Mouse (Mus musculus) intestine, embryonic 15.5 days (tissue): ENCODE measurements at regions not wholly inside any gene's neighbourhood (a gene's known extent, or its start where the extent isn't known, plus 50 kb on each side); places are given as distances from the start of the nearest gene placed in this dataset.

Experiments used
- ATAC-seq: fragments of 200-750 bp; cut with Nextera tagmentation; 2 replicates; pipeline ENCODE4 v1.8.0; 2017; ENCODE audit warnings: moderate TSS enrichment, moderate library complexity
- H3K27ac ChIP-seq: fragments of 300-500 bp; sonication (generic); 2 replicates; pipeline ENCODE4 v1.5.1; 2015; ENCODE audit warnings: mild to moderate bottlenecking, inconsistent platforms
- H3K27me3 ChIP-seq: fragments of 300-500 bp; sonication (generic); replicated peaks from 2 replicates; pipeline ENCODE4 v1.6.1; 2015; ENCODE audit warnings: inconsistent platforms
- H3K36me3 ChIP-seq: fragments of 300-500 bp; sonication (generic); 2 replicates; pipeline ENCODE4 v1.6.1; 2015; ENCODE audit warnings: inconsistent platforms
- H3K4me1 ChIP-seq: fragments of 300-500 bp; sonication (generic); replicated peaks from 2 replicates; pipeline ENCODE4 v1.6.1; 2015; ENCODE audit warnings: inconsistent platforms
- H3K4me2 ChIP-seq: fragments of 300-500 bp; sonication (generic); replicated peaks from 2 replicates; pipeline ENCODE4 v1.6.1; 2015; ENCODE audit warnings: mild to moderate bottlenecking, inconsistent platforms
- H3K4me3 ChIP-seq: fragments of 300-500 bp; sonication (generic); replicated peaks from 2 replicates; pipeline ENCODE4 v1.5.1; 2015; ENCODE audit warnings: inconsistent platforms
- H3K9ac ChIP-seq: fragments of 300-500 bp; sonication (generic); 2 replicates; pipeline ENCODE4 v1.6.1; 2015; ENCODE audit warnings: inconsistent platforms
- H3K9me3 ChIP-seq: fragments of 300-500 bp; sonication (generic); 2 replicates; pipeline ENCODE4 v1.6.1; 2016; ENCODE audit warnings: inconsistent platforms
- WGBS: fragments of 180-500 bp; shearing (Covaris S2); methylation state at CpG from one replicate; pipeline ENCODE4 v1.1.7; 2015; 5-methylcytosine and 5-hydroxymethylcytosine counted together

DNA sequence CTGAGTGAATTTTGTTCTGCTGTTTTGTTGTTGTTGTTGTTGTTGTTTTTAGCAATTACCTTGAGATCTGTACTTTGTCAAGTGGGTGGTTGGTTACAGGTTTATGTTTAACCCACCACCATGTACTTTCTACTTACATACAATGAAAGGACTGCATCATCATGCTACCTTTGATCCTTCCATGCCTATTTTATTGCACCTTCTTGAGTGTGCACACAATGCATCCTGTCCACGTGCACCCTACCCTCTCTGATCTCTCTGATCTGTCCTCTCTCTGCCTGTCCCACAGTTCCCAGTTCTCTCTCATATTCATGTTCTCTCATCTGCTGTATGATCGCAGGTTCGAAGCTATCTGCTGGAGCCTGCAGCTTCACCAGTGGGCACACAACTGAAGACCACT, 59.9 kb upstream of the Gas1 start:
- peak; percentile 65; the same call in 1 of the 2 replicates for ATAC-seq
- Histone ChIP-seq H3K27ac (no peak overlapping the region), H3K9me3 (no peaks in the 10 kb centered on the region), H3K4me3 (no peak overlapping the region), H3K9ac (no peak overlapping the region), H3K36me3 (no peaks in the 10 kb centered on the region), H3K4me2 (no peak overlapping the region), H3K27me3 (no peaks in the 10 kb centered on the region), H3K4me1 (no peaks in the 10 kb centered on the region)
- WGBS, result 80% methylated on average over 3 of the region's 3 CpGs

- no peak overlapping the region for H3K9ac ChIP-seq
- WGBS, result 27% methylated on average over 8 of the region's 8 CpGs
- no peaks in the 10 kb centered on the region for H3K36me3 ChIP-seq
- H3K9me3 ChIP-seq, result no peaks in the 10 kb centered on the region
- H3K4me1 ChIP-seq, result peaks cover 7% of the 10 kb centered on the region; the same call in 1 of the 2 replicates
- no peak overlapping the region for H3K4me2 ChIP-seq
- H3K27ac ChIP-seq, result peak overlapping the region; percentile 56
- ATAC-seq, result peak; percentile 80
- H3K27me3 ChIP-seq, result no peaks in the 10 kb centered on the region
- H3K4me3 ChIP-seq, result no peak overlapping the region
Observed at GRCm38 (mm10) chr13:60242447-60243109, 65.4 kb upstream of the Gas1 start.

- H3K27ac ChIP-seq, result peak overlapping the region; percentile 56
- peak; percentile 53 for ATAC-seq
- no peak overlapping the region for H3K4me3 ChIP-seq
- no peaks in the 10 kb centered on the region for H3K36me3 ChIP-seq
- H3K9ac ChIP-seq, result no peak overlapping the region
- WGBS, result 20% methylated on average over 4 of the region's 4 CpGs
- no peaks in the 10 kb centered on the region for H3K27me3 ChIP-seq
- H3K4me1 ChIP-seq, result peaks cover 7% of the 10 kb centered on the region; the same call in 1 of the 2 replicates
- no peak overlapping the region for H3K4me2 ChIP-seq
- no peaks in the 10 kb centered on the region for H3K9me3 ChIP-seq
Observed at GRCm38 (mm10) chr13:60243110-60243481, 65.9 kb upstream of the Gas1 start.

- Histone ChIP-seq H3K27ac (peak overlapping the region; percentile 46; the same call in 1 of the 2 replicates), H3K27me3 (no peaks in the 10 kb centered on the region), H3K4me1 (0 out of 2 replicates have a peak, but pooled peaks cover 3% of the 10 kb centered on the region), H3K4me2 (no peak overlapping the region), H3K36me3 (no peaks in the 10 kb centered on the region), H3K9ac (no peak overlapping the region), H3K4me3 (no peak overlapping the region), H3K9me3 (no peaks in the 10 kb centered on the region)
- no peak for ATAC-seq
- WGBS, result 48% methylated on average over 7 of the region's 7 CpGs
Observed at GRCm38 (mm10) chr13:60255162-60255561, 78.0 kb upstream of the Gas1 start.

DNA sequence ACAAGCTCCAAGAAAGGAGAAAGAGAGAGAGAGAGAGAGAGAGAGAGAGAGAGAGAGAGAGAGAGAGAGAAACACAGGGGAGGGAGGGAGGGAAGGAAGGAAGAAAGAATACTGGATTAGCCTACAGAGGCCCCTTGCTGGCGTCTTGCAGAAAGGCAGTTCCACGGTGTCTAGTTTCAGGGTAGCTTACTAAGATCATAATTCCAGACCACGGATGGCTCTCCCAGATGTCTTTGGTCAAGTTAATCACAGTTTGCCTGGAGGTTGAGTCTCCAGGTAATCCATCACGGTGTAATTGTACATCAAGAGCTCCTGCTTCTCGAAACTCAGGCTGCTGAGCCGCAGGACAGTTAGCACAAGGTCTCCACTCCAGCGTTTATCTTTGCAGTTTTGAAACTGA, 78.5 kb upstream of the Gas1 start:
- peak overlapping the region; percentile 46; the same call in 1 of the 2 replicates for H3K27ac ChIP-seq
- ATAC-seq, result peak; percentile 67
- no peak overlapping the region for H3K4me2 ChIP-seq
- no peaks in the 10 kb centered on the region for H3K36me3 ChIP-seq
- H3K27me3 ChIP-seq, result no peaks in the 10 kb centered on the region
- H3K4me3 ChIP-seq, result no peak overlapping the region
- H3K4me1 ChIP-seq, result 0 out of 2 replicates have a peak, but pooled peaks cover 3% of the 10 kb centered on the region
- H3K9me3 ChIP-seq, result no peaks in the 10 kb centered on the region
- no peak overlapping the region for H3K9ac ChIP-seq
- 29% methylated on average over 7 of the region's 7 CpGs for WGBS

GRCm38 (mm10) chr13:60256997-60257396, 79.8 kb upstream of the Gas1 start:
- WGBS, result 41% methylated on average over 8 of the region's 8 CpGs
- no peaks in the 10 kb centered on the region for H3K9me3 ChIP-seq
- no peaks in the 10 kb centered on the region for H3K36me3 ChIP-seq
- no peaks in the 10 kb centered on the region for H3K27me3 ChIP-seq
- H3K4me3 ChIP-seq, result no peak overlapping the region
- 0 out of 2 replicates have a peak, but pooled peaks cover 6% of the 10 kb centered on the region for H3K4me1 ChIP-seq
- ATAC-seq, result no peak
- no peak overlapping the region for H3K9ac ChIP-seq
- H3K4me2 ChIP-seq, result no peak overlapping the region
- peak overlapping the region; percentile 5; the same call in 1 of the 2 replicates for H3K27ac ChIP-seq

DNA sequence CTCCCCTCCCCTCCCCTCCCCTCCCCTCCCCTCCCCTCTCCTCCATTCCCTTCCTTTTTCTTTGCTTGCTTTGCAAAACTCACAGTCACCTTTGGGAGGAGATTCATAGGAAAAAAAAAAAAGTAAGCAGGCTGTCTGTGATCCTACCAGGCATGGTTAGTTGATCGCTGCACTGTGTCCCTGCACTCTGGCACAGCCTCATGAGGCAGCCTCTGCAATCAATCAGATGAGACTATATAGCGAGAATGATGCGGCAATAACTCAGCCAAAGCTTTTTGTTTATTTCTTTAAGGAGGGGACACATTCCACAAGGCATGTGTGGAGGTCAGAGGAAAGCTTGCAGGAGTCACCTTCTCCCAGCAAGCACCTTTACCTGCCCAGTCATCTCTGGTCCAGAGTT, 80.7 kb upstream of the Gas1 start:
- H3K4me1 ChIP-seq, result 0 out of 2 replicates have a peak, but pooled peaks cover 9% of the 10 kb centered on the region
- no peaks in the 10 kb centered on the region for H3K9me3 ChIP-seq
- 28% methylated on average over 3 of the region's 3 CpGs for WGBS
- no peak overlapping the region for H3K4me3 ChIP-seq
- no peak overlapping the region for H3K4me2 ChIP-seq
- H3K36me3 ChIP-seq, result no peaks in the 10 kb centered on the region
- H3K9ac ChIP-seq, result no peak overlapping the region
- no peaks in the 10 kb centered on the region for H3K27me3 ChIP-seq
- no peak overlapping the region for H3K27ac ChIP-seq
- ATAC-seq, result no peak

DNA sequence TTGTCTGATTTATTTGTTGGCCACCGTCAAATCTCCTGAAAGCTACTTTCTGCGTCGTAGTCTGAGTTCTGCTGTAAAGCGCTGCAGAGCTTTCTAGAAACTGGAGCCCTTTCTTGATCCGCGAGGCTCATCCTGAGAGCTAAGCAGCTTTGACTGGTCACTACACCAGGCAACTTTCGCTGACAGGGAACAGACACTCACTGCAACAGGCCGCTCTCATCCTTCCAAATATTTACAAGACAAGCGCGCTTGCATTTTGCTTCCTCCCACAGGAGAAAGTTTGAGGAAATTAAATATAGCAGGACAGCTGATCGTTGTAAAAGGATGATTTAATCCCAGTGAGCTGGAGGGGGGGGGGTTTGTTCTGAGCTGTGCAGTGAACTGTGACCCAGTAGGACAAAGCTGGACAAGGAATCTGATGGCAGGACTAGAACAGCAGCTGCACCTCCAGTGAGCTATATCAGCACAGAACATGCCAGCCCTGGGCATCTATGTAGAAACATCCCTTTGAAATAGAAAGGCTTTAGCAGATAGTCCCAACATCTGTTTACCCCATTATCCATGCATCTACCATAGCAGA, 85.4 kb upstream of the Gas1 start:
- Histone ChIP-seq H3K4me1 (peaks cover 8% of the 10 kb centered on the region; the same call in 1 of the 2 replicates), H3K4me3 (no peak overlapping the region), H3K9me3 (no peaks in the 10 kb centered on the region), H3K36me3 (no peaks in the 10 kb centered on the region), H3K9ac (no peak overlapping the region), H3K27me3 (no peaks in the 10 kb centered on the region), H3K27ac (peak overlapping the region; percentile 75), H3K4me2 (no peak overlapping the region)
- ATAC-seq, result peak; percentile 67
- WGBS, result 39% methylated on average over 11 of the region's 11 CpGs

GRCm38 (mm10) chr13:60264504-60264903, 87.3 kb upstream of the Gas1 start:
- no peak overlapping the region for H3K4me3 ChIP-seq
- no peak overlapping the region for H3K27ac ChIP-seq
- H3K9me3 ChIP-seq, result no peaks in the 10 kb centered on the region
- 93% methylated on average over 4 of the region's 4 CpGs for WGBS
- no peak for ATAC-seq
- no peak overlapping the region for H3K4me2 ChIP-seq
- no peaks in the 10 kb centered on the region for H3K36me3 ChIP-seq
- no peak overlapping the region for H3K9ac ChIP-seq
- peaks cover 16% of the 10 kb centered on the region; the same call in 1 of the 2 replicates for H3K4me1 ChIP-seq
- H3K27me3 ChIP-seq, result no peaks in the 10 kb centered on the region

DNA sequence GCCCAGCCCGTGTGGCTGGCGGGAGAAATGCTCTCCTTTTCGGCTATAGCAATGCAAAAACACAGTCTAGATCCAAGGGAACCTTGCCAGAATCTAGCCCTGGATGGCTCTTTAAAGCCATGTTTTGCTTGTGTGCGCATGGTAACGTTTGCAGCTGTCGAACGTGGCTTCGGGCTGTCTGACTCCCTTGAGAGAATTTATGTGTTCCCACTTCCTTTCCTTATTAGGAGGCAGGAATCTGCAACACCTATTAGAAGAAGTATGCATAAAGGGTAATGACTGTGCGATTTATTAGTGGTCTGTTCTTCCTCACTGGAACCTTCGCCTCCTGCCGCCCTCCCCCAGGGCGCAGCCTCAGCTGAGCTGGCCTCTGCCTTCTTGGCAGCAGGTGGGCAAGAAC, 90.4 kb upstream of the Gas1 start:
- Histone ChIP-seq H3K4me1 (peaks cover 12% of the 10 kb centered on the region; the same call in 1 of the 2 replicates), H3K9ac (no peak overlapping the region), H3K4me2 (peak overlapping the region; percentile 5; the same call in 1 of the 2 replicates), H3K27ac (peak overlapping the region; percentile 75), H3K9me3 (no peaks in the 10 kb centered on the region), H3K36me3 (no peaks in the 10 kb centered on the region), H3K4me3 (no peak overlapping the region), H3K27me3 (no peaks in the 10 kb centered on the region)
- ATAC-seq, result peak; percentile 78
- 12% methylated on average over 12 of the region's 12 CpGs for WGBS

- WGBS, result 76% methylated on average over 11 of the region's 11 CpGs
- H3K27ac ChIP-seq, result peak overlapping the region; percentile 75
- peaks cover 10% of the 10 kb centered on the region; the same call in 1 of the 2 replicates for H3K4me1 ChIP-seq
- no peak overlapping the region for H3K4me2 ChIP-seq
- H3K36me3 ChIP-seq, result no peaks in the 10 kb centered on the region
- H3K9ac ChIP-seq, result no peak overlapping the region
- H3K4me3 ChIP-seq, result no peak overlapping the region
- no peak for ATAC-seq
- no peaks in the 10 kb centered on the region for H3K27me3 ChIP-seq
- no peaks in the 10 kb centered on the region for H3K9me3 ChIP-seq
Observed at GRCm38 (mm10) chr13:60268256-60268655, 91.1 kb upstream of the Gas1 start.

DNA sequence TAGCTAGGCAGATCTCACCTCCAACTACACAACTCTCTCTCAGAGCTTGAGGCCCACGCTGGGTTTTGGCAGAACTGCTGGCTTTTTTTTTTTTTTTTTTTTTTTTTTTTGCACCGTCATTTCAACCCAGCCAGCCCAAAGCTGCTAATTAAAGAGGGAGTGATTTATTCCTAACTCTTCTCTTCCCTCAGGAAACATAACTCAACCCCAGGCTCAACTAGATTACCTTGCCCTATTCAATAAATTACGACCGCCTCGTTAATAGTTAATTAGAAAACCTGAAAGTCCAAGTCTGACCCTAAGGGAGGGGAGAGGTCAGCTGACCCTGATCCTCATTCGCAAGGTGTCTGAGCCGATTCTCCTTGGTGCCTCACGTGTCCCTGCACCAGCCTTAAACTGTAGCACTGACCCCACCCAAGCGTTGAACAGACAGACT, 92.3 kb upstream of the Gas1 start:
- Histone ChIP-seq H3K9ac (no peak overlapping the region), H3K9me3 (no peaks in the 10 kb centered on the region), H3K4me1 (peaks cover 10% of the 10 kb centered on the region; the same call in 1 of the 2 replicates), H3K27me3 (no peaks in the 10 kb centered on the region), H3K4me3 (no peak overlapping the region), H3K4me2 (no peak overlapping the region), H3K27ac (no peak overlapping the region), H3K36me3 (no peaks in the 10 kb centered on the region)
- 54% methylated on average over 9 of the region's 9 CpGs for WGBS
- ATAC-seq, result no peak
